Mouse (Mus musculus): ENCODE measurements around the gene Scmh1.

DNA sequence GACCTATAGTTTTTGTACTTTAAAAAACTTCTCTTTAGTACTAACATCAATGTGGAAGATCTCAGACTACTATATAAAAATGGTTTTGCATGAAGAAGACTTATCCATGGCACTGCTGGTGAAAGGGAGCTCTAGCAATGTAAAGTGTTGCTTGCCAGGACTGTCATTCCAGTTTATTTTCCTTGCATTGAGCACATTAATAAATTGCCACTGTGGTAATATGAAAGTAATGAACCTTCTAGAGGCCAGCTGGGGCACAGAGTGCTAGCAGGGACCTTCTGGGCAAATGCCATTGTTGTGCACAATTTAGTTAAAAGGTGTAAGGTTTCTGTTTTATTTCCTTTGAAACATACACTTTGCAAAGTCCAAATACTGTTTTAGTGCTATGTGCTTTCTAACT, 25.5 kb downstream of the Scmh1 start:
- TF ChIP-seq POLR2A (IDR thresholded peaks at IDR 0.05; ENCODE audit: insufficient read depth, low read depth, low read length) (no peak), CTCF (IDR thresholded peaks at IDR 0.05; ENCODE audit: insufficient read depth, low read depth, low read length) (no peak)
